Mouse (Mus musculus) limb, embryonic 14.5 days (tissue): ENCODE measurements around the gene Abcb7. TPM values are rescaled to one million over a fixed set of nuclear protein-coding genes. Genes with fewer than 3 reads are reported as not detected.

ENCODE experiments used
- ATAC-seq: fragments of 200-750 bp; cut with Nextera tagmentation; 2 replicates; pipeline ENCODE4 v1.8.0; 2017; ENCODE audit warnings: low read depth, moderate number of reproducible peaks, moderate TSS enrichment; ENCODE audit not compliant: low FRiP score
- DNase-seq: peaks from one replicate; pipeline ENCODE4 v3.0.0-alpha.2; 2015; ENCODE audit warnings: low spot score
- H3K27ac ChIP-seq: fragments of 300-500 bp; sonication (generic); replicated peaks from 2 replicates; pipeline ENCODE4 v1.5.1; 2014; ENCODE audit warnings: low read depth, mild to moderate bottlenecking, low read length, moderate library complexity, mixed read lengths
- H3K27me3 ChIP-seq: fragments of 300-500 bp; sonication (generic); 2 replicates; pipeline ENCODE4 v1.6.1; 2014; ENCODE audit warnings: low read length, mixed read lengths; ENCODE audit not compliant: control insufficient read depth, insufficient read depth
- H3K36me3 ChIP-seq: fragments of 300-500 bp; sonication (generic); 2 replicates; pipeline ENCODE4 v1.6.1; 2014; ENCODE audit warnings: mild to moderate bottlenecking, low read length, moderate library complexity, mixed read lengths; ENCODE audit not compliant: control insufficient read depth, insufficient read depth
- H3K4me1 ChIP-seq: fragments of 300-500 bp; sonication (generic); 2 replicates; pipeline ENCODE4 v1.6.1; 2014; ENCODE audit warnings: antibody characterized with exemption, low read length, mixed read lengths; ENCODE audit not compliant: control insufficient read depth, insufficient read depth
- H3K4me2 ChIP-seq: fragments of 300-500 bp; sonication (generic); replicated peaks from 2 replicates; pipeline ENCODE4 v1.6.1; 2014; ENCODE audit warnings: low read depth, mild to moderate bottlenecking, low read length, moderate library complexity; ENCODE audit not compliant: severe bottlenecking
- H3K4me3 ChIP-seq: fragments of 300-500 bp; sonication (generic); replicated peaks from 2 replicates; pipeline ENCODE4 v1.5.1; 2014; ENCODE audit warnings: low read length
- H3K9ac ChIP-seq: fragments of 300-500 bp; sonication (generic); 2 replicates; pipeline ENCODE4 v1.6.1; 2014; ENCODE audit warnings: mild to moderate bottlenecking, low read depth, low read length, moderate library complexity; ENCODE audit not compliant: severe bottlenecking
- H3K9me3 ChIP-seq: fragments of 300-500 bp; sonication (generic); 2 replicates; pipeline ENCODE4 v1.6.1; 2016; ENCODE audit warnings: low read length; ENCODE audit not compliant: control insufficient read depth
- POLR2A ChIP-seq: fragments of 200-500 bp; IDR thresholded peaks from 2 replicates; pipeline ENCODE4 v1.8.0; 2012; ENCODE audit warnings: inconsistent platforms, mild to moderate bottlenecking, moderate library complexity, borderline replicate concordance; ENCODE audit not compliant: insufficient read depth, insufficient read length; ENCODE audit errors: extremely low read depth
- WGBS: fragments of 180-500 bp; shearing (Covaris S2); extraction: QIAGEN DNeasy Blood & Tissue Kit; methylation state at CpG from one replicate; pipeline ENCODE4 v1.1.7; 2014; 5-methylcytosine and 5-hydroxymethylcytosine counted together
- polyA plus RNA-seq, 2 experiments: library from polyadenylated mRNA; depleted of rRNA in 1 of 2; stranded (reverse) in 1 of 2; unstranded in 1 of 2; fragments of >200 nt; fragmentation: Nextera tagmentation in 1 of 2; extraction: Ambion mirVana in 1 of 2; gene quantifications; 2 replicates each; pipeline versions ENCODE4 v1.2.1 to v1.2.3; 2012 to 2014

The Abcb7 gene
- polyA plus RNA-seq, 2 experiments: 5.4 to 7.0 TPM

GRCm38 (mm10) chrX:104256561-104256960 lies 157.1 kb downstream of the Abcb7 start:
- H3K9me3 ChIP-seq: no peaks in the 10 kb centered on the region
- H3K27ac ChIP-seq: no peak overlapping the region
- H3K27me3 ChIP-seq: no peaks in the 10 kb centered on the region
- H3K4me1 ChIP-seq: no peaks in the 10 kb centered on the region
- no peak overlapping the region for H3K4me2 ChIP-seq
- H3K36me3 ChIP-seq: no peaks in the 10 kb centered on the region
- no peak for TF ChIP-seq POLR2A
- ATAC-seq (no peak), DNase-seq (no peak)
- 31% methylated on average over 1 of the region's 1 CpGs for WGBS
- no peak overlapping the region for H3K4me3 ChIP-seq
- H3K9ac ChIP-seq: no peak overlapping the region

Other genes starting within 250 kb of the Abcb7 start
- gene Nexmif, start 212.7 kb downstream of the Abcb7 start, polyA plus RNA-seq (2012; rRNA removed): 2.1 and 2.4 TPM in 2 replicates
- gene Nexmif, start 212.7 kb downstream of the Abcb7 start, polyA plus RNA-seq (2014; fragmentation: Nextera tagmentation; extraction: Ambion mirVana): 4.7 TPM in 2 replicates
- 3.5 and 3.7 TPM in 2 replicates for gene Uprt, start 69.0 kb upstream of the Abcb7 start, polyA plus RNA-seq (2012; rRNA removed)
- 1.1 TPM in 2 replicates for gene Uprt, start 69.0 kb upstream of the Abcb7 start, polyA plus RNA-seq (2014; fragmentation: Nextera tagmentation; extraction: Ambion mirVana)